Mouse (Mus musculus) embryonic facial prominence, embryonic 12.5 days (tissue): Measurements from ENCODE around the gene Acat2. TPM values are rescaled to one million over a fixed set of nuclear protein-coding genes. Genes with fewer than 3 reads are reported as not detected.
"Not testable (repeated sequence)": the region's sequence is repeated elsewhere in the genome, so short reads cannot be mapped to it uniquely, and the experiment has no call there.

Experiments used
- ATAC-seq: fragments of 200-750 bp; cut with Nextera tagmentation; 2 replicates; pipeline ENCODE4 v1.8.0; 2017; ENCODE audit not compliant: insufficient number of reproducible peaks, insufficient read depth, low FRiP score, low TSS enrichment
- H3K27ac ChIP-seq: fragments of 300-500 bp; sonication (generic); 2 replicates; pipeline ENCODE4 v1.5.1; 2016; ENCODE audit warnings: mild to moderate bottlenecking
- H3K27me3 ChIP-seq: fragments of 300-500 bp; sonication (generic); 2 replicates; pipeline ENCODE4 v1.6.1; 2016; ENCODE audit warnings: mild to moderate bottlenecking, moderate library complexity
- H3K36me3 ChIP-seq: fragments of 300-500 bp; sonication (generic); 2 replicates; pipeline ENCODE4 v1.6.1; 2016; ENCODE audit warnings: mild to moderate bottlenecking
- H3K4me1 ChIP-seq: fragments of 300-500 bp; sonication (generic); 2 replicates; pipeline ENCODE4 v1.6.1; 2016
- H3K4me2 ChIP-seq: fragments of 300-500 bp; sonication (generic); replicated peaks from 2 replicates; pipeline ENCODE4 v1.6.1; 2016; ENCODE audit warnings: mild to moderate bottlenecking, moderate library complexity
- H3K4me3 ChIP-seq: fragments of 300-500 bp; sonication (generic); 2 replicates; pipeline ENCODE4 v1.5.1; 2016; ENCODE audit warnings: mild to moderate bottlenecking
- H3K9ac ChIP-seq: fragments of 300-500 bp; sonication (generic); 2 replicates; pipeline ENCODE4 v1.6.1; 2016; ENCODE audit warnings: mild to moderate bottlenecking, moderate library complexity
- H3K9me3 ChIP-seq: fragments of 300-500 bp; sonication (generic); 2 replicates; pipeline ENCODE4 v1.6.1; 2016; ENCODE audit warnings: mild to moderate bottlenecking, moderate library complexity
- WGBS: fragments of 180-500 bp; shearing (Covaris S2); methylation state at CpG from one replicate; pipeline ENCODE4 v1.1.7; 2016; 5-methylcytosine and 5-hydroxymethylcytosine counted together
- polyA plus RNA-seq: library from polyadenylated mRNA; unstranded; fragments of >200 nt; fragmentation: Nextera tagmentation; extraction: Ambion mirVana; gene quantifications from 2 replicates; pipeline ENCODE4 v1.2.1, GENCODE M21; 2016

Gene Acat2
- polyA plus RNA-seq, 1 experiment from 2014 or later, result 284 TPM

DNA sequence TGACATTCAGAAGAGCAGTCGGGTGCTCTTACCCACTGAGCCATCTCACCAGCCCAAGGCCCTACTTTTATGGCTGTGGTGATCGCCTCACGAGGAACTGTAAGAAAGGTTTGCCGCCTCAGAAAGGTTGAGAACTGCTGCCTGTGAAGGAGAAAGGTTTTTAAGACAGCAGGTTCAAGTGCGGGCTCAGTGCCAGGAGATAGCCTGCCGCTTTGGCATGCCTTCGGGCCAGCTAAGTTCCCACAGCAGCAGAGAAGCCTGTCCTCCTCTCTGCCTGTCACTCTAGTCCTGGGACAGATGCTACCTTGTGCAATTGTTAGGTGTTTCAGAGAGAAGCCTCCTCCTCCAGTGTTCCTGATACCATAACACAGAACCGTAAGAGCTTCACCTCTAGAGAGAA is 3.9 kb downstream of the Acat2 start:
- WGBS, result 94% methylated on average over 8 of the region's 8 CpGs
- Histone ChIP-seq H3K4me3 (no peak overlapping the region), H3K9ac (no peak overlapping the region), H3K36me3 (peaks cover 39% of the 10 kb centered on the region), H3K9me3 (no peaks in the 10 kb centered on the region), H3K27ac (no peak overlapping the region), H3K4me1 (peaks cover 7% of the 10 kb centered on the region; the same call in 1 of the 2 replicates), H3K4me2 (no peak overlapping the region), H3K27me3 (no peaks in the 10 kb centered on the region)
- ATAC-seq, result no peak

DNA sequence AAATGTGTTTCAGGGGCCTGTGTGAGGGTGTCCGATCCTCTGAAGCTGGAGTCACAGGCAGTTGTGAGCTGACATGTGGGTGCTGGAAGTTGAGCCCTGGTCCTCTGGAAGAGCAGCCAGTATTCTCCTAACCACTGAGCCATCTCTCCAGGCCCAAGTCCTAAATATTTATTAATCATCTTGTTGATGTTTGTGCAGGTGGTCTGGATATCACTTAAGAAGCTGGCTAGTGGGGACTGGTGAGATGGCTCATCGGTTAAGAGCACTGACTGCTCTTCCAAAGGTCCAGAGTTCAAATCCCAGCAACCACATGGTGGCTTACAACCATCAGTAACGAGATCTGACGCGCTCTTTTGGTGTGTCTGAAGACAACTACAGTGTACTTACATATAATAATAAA is 10.9 kb downstream of the Acat2 start:
- Histone ChIP-seq H3K4me3 (no peak overlapping the region), H3K9ac (no peak overlapping the region), H3K9me3 (no peaks in the 10 kb centered on the region), H3K4me2 (no peak overlapping the region), H3K27me3 (no peaks in the 10 kb centered on the region), H3K36me3 (peaks cover 68% of the 10 kb centered on the region), H3K4me1 (no peaks in the 10 kb centered on the region), H3K27ac (no peak overlapping the region)
- WGBS, result 94% methylated on average over 5 of the region's 5 CpGs
- no peak for ATAC-seq

DNA sequence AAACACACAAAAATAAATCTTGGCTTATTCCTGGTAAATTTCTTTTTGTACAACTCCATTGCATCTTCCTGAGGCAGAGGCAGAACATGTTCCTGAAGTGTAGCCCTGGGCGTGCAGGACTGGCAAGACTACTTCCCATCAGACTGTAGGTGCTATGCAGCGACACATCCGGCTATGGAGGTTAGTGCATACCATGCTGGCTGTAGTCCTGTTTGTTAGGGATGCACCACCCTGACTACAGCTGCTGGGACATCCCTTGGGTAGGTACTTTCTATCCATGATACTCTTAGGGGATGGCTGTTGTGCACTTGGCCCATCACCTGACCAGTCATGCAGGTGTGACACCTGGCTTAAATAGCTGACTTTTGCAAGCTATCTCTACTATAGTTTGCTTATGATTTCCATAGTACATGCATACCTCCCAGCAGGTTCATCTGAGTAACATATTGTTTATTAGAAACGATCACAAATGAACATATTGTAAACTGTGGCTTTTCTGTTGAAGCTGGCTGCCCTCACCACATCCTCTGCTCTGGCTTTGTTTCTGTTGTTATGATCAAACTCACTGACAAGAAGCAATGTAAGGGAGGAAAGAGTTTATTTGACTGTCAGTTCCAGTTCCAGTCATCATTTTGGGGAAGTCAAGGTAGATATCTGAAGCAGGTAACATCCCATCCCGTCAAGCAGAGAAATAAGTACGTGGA is 17.9 kb downstream of the Acat2 start:
- H3K9me3 ChIP-seq, result no peaks in the 10 kb centered on the region
- no peak overlapping the region for H3K4me2 ChIP-seq
- H3K36me3 ChIP-seq, result peaks cover 38% of the 10 kb centered on the region
- H3K4me1 ChIP-seq, result peaks cover 3% of the 10 kb centered on the region; the same call in 1 of the 2 replicates
- H3K4me3 ChIP-seq, result no peak overlapping the region
- WGBS, result 90% methylated on average over 6 of the region's 6 CpGs
- no peak overlapping the region for H3K9ac ChIP-seq
- H3K27me3 ChIP-seq, result no peaks in the 10 kb centered on the region
- ATAC-seq, result no peak
- no peak overlapping the region for H3K27ac ChIP-seq

DNA sequence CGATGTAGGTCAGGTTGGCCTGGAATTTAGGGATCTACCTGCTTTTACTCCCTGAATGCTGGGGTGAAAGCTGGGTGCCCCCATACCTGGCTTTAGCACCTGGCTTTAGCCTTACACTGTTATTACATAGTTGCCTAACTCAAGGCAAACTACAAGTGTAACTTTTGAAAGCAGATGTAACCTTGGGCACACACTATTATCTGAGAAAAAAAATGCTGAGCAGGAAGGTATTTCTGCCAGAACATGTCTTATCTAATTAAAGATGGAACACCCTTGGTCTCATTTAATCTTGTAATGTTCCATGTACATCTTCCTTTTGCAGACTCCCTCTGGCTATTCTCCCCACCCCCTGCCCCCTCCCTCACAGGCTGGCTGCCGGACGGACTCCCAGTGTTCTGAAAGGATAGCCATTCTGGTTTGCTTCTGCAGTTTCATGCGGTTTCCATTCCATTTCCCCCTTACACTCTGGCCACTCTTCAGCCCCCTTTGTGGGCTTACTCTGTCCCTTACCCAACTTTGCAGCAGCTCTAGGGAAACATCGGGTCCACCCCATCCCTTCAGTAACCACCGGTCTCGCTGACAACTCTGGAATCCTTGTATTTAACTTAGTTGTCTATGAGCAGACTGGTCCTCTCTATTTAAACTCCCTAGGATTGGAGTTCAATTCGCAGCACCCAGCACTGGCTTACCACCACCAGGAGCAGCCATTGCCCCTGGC is 18.8 kb downstream of the Acat2 start:
- Histone ChIP-seq H3K9me3 (no peaks in the 10 kb centered on the region), H3K9ac (no peak overlapping the region), H3K4me1 (peaks cover 3% of the 10 kb centered on the region; the same call in 1 of the 2 replicates), H3K4me2 (no peak overlapping the region), H3K36me3 (peaks cover 36% of the 10 kb centered on the region), H3K27me3 (no peaks in the 10 kb centered on the region), H3K27ac (no peak overlapping the region), H3K4me3 (no peak overlapping the region)
- WGBS, result 76% methylated on average over 8 of the region's 8 CpGs
- no peak for ATAC-seq

DNA sequence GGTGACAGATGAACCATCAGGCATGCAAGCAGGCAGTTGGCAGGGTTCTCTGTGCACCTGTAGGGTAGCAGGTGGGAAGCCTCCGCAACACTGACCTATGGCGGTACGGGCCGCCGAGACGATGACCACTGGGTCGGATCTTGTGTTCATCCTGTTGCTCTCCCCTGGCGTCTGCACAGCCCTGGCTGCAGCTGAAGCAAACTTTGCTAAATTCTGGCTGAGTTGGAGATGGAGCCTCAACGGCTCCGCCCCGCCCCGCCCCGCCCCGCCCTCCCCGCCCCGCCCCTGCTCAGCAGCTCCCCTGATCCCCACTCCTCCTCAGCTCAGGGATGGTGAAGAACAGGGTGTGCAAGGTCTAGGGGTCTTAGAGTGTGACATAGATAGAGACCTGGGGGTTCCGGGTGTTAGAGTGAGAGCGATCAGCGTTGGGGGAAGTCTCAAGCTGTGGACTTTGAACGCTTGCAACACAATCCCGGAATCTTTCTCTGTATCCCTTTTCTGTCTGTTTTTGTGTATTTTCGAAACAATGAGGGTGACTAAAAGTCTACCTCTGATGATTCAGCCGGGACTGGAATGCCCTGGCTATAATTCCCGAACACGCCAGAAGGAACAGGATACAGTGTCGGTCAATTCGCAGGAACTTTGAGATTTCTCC is 20.3 kb downstream of the Acat2 start, which contains the start of gene Acat3:
Acat3 (minus strand) TSS at position 450 of the 655 bp plus-strand sequence.
- H3K27ac ChIP-seq, result no peak within 1 kb of the TSS
- peaks cover 3% of the 10 kb centered on the region; the same call in 1 of the 2 replicates for H3K4me1 ChIP-seq
- no peaks in the 10 kb centered on the region for H3K27me3 ChIP-seq
- H3K4me3 ChIP-seq, result peak within 1 kb of the TSS; percentile 23
- H3K9ac ChIP-seq, result peak within 1 kb of the TSS; percentile 5; the same call in 1 of the 2 replicates
- peak; percentile 84; the same call in 1 of the 2 replicates for ATAC-seq
- 16% methylated on average over 27 of the region's 27 CpGs for WGBS
- peak within 1 kb of the TSS; percentile 50 for H3K4me2 ChIP-seq
- H3K9me3 ChIP-seq, result no peaks in the 10 kb centered on the region
- H3K36me3 ChIP-seq, result peaks cover 26% of the 10 kb centered on the region

DNA sequence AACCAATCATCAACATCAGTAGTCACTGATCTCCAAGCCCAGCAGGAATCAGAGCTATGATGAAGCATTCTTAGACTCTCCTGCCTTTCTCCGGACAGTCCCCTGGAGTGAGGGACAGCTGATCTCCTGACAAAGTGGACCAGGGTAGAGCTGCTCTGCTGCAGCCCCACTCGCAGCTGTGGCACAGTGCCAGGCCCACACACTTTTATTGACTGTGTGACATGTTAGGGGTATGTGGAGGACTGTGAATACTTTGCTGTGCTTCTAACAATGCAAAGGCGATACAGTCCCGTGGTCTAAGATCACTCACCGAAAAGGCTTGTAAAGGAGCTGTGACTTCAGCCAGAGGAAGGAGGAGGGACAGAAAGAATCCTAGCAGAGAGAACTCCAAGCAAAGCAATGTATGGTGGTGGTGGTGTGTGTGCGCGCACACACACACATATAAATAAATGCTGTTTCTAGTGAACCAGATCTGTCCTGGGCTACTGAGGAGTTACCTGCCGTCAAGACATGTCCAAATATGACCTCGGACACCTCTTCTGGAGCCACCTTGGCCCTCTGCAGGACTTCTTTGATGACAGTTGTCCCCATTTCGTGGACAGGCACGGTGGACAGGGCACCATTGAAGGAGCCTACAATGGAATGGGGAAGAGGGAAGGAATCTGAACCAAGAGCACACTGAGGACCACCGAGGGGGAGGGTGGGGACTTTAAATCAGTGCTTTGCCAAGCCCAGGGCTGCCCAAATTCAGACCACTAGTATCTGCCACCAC is 21.0 kb downstream of the Acat2 start:
- ATAC-seq, result peak; percentile 65; the same call in 1 of the 2 replicates
- H3K27ac ChIP-seq, H3K27me3 ChIP-seq, H3K9me3 ChIP-seq, H3K4me1 ChIP-seq: not testable (repeated sequence)
- Histone ChIP-seq H3K4me3 (peak overlapping the region; percentile 23), H3K4me2 (peak overlapping the region; percentile 50), H3K9ac (0 out of 2 replicates have a peak overlapping the region, but pooled peaks have one; percentile 5), H3K36me3 (peaks cover 19% of the 10 kb centered on the region)
- WGBS, result 67% methylated on average over 3 of the region's 12 CpGs

DNA sequence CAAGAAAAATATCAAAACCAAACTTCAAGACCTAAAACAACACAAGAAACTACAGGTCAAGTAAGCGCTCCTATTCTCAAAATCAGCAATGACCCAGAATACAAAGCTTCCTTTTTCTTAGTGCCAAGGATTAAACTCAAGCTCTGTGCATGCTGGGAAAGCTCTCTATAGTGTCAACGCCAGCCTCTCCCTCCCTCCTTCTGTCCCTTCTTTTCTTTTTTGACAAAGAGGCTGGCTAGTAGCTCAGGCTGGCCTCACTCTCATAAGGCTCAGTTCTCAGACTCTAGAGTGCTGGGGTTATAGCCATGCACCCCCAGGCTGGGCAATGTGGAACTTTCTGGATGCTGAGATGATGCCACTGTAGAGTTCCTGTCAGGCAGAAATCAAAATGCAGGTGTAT is 22.5 kb downstream of the Acat2 start:
- 60% methylated on average over 2 of the region's 2 CpGs for WGBS
- H3K9me3 ChIP-seq, result no peaks in the 10 kb centered on the region
- H3K36me3 ChIP-seq, result peaks cover 9% of the 10 kb centered on the region
- H3K4me1 ChIP-seq, result peaks cover 3% of the 10 kb centered on the region; the same call in 1 of the 2 replicates
- no peak overlapping the region for H3K4me3 ChIP-seq
- H3K9ac ChIP-seq, result no peak overlapping the region
- H3K4me2 ChIP-seq, result no peak overlapping the region
- H3K27ac ChIP-seq, result no peak overlapping the region
- ATAC-seq, result no peak
- no peaks in the 10 kb centered on the region for H3K27me3 ChIP-seq

DNA sequence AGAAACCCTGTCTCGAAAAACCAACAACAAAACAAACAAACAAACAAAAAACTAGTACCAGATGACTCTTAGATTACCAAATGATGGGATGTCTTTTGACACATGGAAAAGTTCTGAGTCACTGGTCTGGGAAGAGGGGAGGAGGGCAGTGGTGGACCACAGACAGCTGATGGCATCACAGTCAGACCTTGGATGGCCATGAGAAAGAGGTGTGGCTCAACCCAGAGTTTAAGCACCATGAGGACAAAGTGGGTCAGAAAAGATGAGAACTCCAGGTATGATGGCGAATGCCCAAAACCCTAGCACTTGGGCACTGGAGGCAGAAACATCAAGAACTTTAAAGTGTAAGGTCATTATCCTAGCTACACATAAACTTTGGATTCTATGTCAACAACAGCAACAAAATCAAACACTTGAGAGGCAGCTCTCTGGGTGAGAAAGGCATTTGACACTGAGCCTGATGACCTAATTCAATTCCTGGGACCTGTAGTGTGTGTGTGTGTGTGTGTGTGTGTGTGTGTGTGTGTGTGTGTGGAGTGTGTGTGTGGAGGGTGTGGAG is 23.1 kb downstream of the Acat2 start:
- no peak for ATAC-seq
- Histone ChIP-seq H3K9me3 (no peaks in the 10 kb centered on the region), H3K9ac (no peak overlapping the region), H3K36me3 (peaks cover 4% of the 10 kb centered on the region), H3K27ac (no peak overlapping the region), H3K4me3 (no peak overlapping the region), H3K27me3 (no peaks in the 10 kb centered on the region), H3K4me1 (peaks cover 3% of the 10 kb centered on the region; the same call in 1 of the 2 replicates), H3K4me2 (no peak overlapping the region)
- WGBS, result 76% methylated on average over 2 of the region's 2 CpGs

DNA sequence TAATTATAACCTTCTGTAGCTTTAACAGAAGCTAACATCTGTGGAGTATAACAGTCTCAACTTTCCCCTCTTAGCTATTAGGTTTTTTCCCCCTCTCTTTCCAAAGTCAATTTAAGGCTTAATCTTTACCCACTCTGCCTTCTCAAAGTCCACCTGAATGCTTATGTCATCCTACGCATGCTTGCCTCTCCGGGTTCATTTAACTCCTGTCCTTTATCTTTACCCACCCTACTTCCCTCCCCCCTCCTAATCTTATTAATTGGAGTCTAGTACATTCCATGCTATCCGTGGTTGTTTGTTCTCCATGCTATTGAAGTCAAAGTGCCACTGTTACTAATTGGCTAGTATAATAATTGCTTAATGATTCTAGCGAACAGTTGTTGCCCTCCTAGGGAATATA is 24.8 kb downstream of the Acat2 start:
- no peak overlapping the region for H3K9ac ChIP-seq
- no peak overlapping the region for H3K4me3 ChIP-seq
- WGBS, result 62% methylated on average over 4 of the region's 4 CpGs
- H3K36me3 ChIP-seq, result no peaks in the 10 kb centered on the region
- H3K27me3 ChIP-seq, result no peaks in the 10 kb centered on the region
- H3K27ac ChIP-seq, result no peak overlapping the region
- no peak for ATAC-seq
- H3K4me1 ChIP-seq, result peaks cover 3% of the 10 kb centered on the region; the same call in 1 of the 2 replicates
- no peak overlapping the region for H3K4me2 ChIP-seq
- H3K9me3 ChIP-seq, result no peaks in the 10 kb centered on the region

DNA sequence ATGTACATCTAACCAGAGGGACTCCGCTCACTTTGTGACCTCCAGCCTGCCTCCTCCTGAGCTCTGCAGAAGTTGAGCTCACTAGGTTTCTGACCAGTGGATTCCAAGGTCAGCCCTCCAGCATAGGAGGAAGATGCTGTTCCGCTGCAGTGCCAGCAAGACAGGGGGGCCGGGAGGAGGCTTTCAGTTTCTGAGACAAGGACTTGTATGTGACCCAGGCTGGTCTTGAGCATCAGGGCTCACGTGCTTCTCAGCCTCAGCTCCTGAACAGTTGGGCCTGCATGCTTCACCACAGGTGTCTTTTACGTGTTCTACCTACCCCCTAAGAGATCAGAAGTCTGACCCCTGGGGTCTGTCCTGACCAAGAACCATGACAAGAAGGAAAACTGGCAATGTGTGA is 29.0 kb downstream of the Acat2 start:
- 90% methylated on average over 5 of the region's 5 CpGs for WGBS
- H3K27ac ChIP-seq, H3K27me3 ChIP-seq, H3K9me3 ChIP-seq, H3K4me3 ChIP-seq, ATAC-seq, H3K4me1 ChIP-seq, H3K4me2 ChIP-seq, H3K9ac ChIP-seq, H3K36me3 ChIP-seq: not testable (repeated sequence)

DNA sequence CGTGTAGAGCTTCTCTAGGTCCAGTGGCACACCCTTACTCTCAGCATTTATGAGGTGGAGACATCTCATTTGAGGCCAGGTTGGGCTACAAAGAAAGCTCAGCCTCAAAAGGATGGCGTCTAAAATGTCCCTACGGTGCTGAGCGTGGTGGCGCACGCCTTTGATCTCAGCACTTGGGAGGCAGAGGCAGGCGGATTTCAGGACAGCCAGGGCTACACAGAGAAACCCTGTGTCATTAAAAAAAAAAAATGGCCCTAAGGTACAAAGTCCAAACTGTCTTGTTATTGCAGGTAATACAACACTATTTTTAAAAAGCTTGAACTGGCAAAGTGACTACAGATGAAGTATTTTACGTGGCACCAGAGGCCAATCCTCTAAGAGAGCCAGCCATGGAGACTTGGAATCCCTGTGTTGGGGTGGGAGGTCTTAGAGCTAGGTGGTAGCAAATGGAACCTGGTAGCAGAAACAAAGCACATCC is 34.8 kb downstream of the Acat2 start:
- H3K4me2 ChIP-seq, result no peak overlapping the region
- H3K9me3 ChIP-seq, result no peaks in the 10 kb centered on the region
- H3K27me3 ChIP-seq, result no peaks in the 10 kb centered on the region
- 91% methylated on average over 8 of the region's 8 CpGs for WGBS
- no peaks in the 10 kb centered on the region for H3K4me1 ChIP-seq
- peaks cover 53% of the 10 kb centered on the region for H3K36me3 ChIP-seq
- H3K9ac ChIP-seq, result no peak overlapping the region
- no peak overlapping the region for H3K27ac ChIP-seq
- no peak for ATAC-seq
- H3K4me3 ChIP-seq, result no peak overlapping the region
